ENCODE assay signal across 8 mouse cellular contexts in genomic region chr12:100925644-100926619, GRCm38 (mm10). TPM values are rescaled to one million over a fixed set of nuclear protein-coding genes. Genes with fewer than 3 reads are reported as not detected.
DNase-seq lines count a peak whose midpoint lies in the region; ATAC-seq lines count a peak whose summit lies in the region.

No protein-coding gene starts in this region.

- no peaks in the 10 kb centered on the region for H3K9me3 ChIP-seq in embryonic facial prominence, embryonic 10.5 days
- H3K9me3 ChIP-seq in limb, embryonic 10.5 days (replicated peaks), result no peaks in the 10 kb centered on the region

- no peak overlapping the region for H3K27ac ChIP-seq in embryonic facial prominence, embryonic 10.5 days (replicated peaks)
- H3K27ac ChIP-seq in limb, embryonic 10.5 days, result no peak overlapping the region

- peaks cover 83% of the 10 kb centered on the region for H3K36me3 ChIP-seq in embryonic facial prominence, embryonic 10.5 days (replicated peaks)
- H3K36me3 ChIP-seq in limb, embryonic 10.5 days, result peaks cover 31% of the 10 kb centered on the region

- no peak overlapping the region for H3K4me3 ChIP-seq in embryonic facial prominence, embryonic 10.5 days
- no peak overlapping the region for H3K4me3 ChIP-seq in limb, embryonic 10.5 days

- WGBS in embryonic facial prominence, embryonic 10.5 days, result 77% methylated on average over 14 of the region's 14 CpGs
- WGBS in limb, embryonic 10.5 days, result 75% methylated on average over 14 of the region's 14 CpGs

- DNase-seq in ovary, postnatal 14 days (ENCODE audit: low spot score), result peak; percentile 71
- DNase-seq in ovary, postnatal 36 days (ENCODE audit: low spot score), result no peak
- peak; percentile 88 for DNase-seq in ZHBTc4 (ENCODE audit: low read depth, low spot score)
- peak; percentile 26 for DNase-seq in embryonic facial prominence, embryonic 10.5 days (ENCODE audit: low spot score)
- DNase-seq in induced T-regulatory cell, adult 2 months (ENCODE audit: low read depth), result peak; percentile 92
- peak; percentile 50 for DNase-seq in limb, embryonic 10.5 days (ENCODE audit: low spot score)
- peak; percentile 53 for DNase-seq in thymus, postnatal 4 days

- no peaks in the 10 kb centered on the region for H3K27me3 ChIP-seq in embryonic facial prominence, embryonic 10.5 days (replicated peaks; ENCODE audit: low read depth, poor library complexity, severe bottlenecking)
- H3K27me3 ChIP-seq in limb, embryonic 10.5 days (ENCODE audit: low read depth, poor library complexity, severe bottlenecking), result no peaks in the 10 kb centered on the region

- H3K4me1 ChIP-seq in embryonic facial prominence, embryonic 10.5 days, result no peaks in the 10 kb centered on the region
- no peaks in the 10 kb centered on the region for H3K4me1 ChIP-seq in limb, embryonic 10.5 days

- ATAC-seq in monocyte, adult 5-6 weeks (replicated peaks; ENCODE audit: insufficient number of reproducible peaks, low FRiP score, low TSS enrichment, poor library complexity, severe bottlenecking), result peak; percentile 54

RNA-seq across cellular contexts. Expression of gene Gpr68, which starts 17.9 kb away (rescaled TPM):
- polyA plus RNA-seq in embryonic facial prominence, embryonic 10.5 days (2016; fragmentation: Nextera tagmentation; extraction: Ambion mirVana), result 0.21 and 0.34 TPM in 2 replicates
- polyA plus RNA-seq in limb, embryonic 10.5 days (2016; fragmentation: Nextera tagmentation; extraction: Ambion mirVana), result 0.23 and 0.30 TPM in 2 replicates
- 4.4 to 27.8 TPM (median 4.9 TPM) in 3 replicates for total RNA-seq in monocyte, adult 5-6 weeks (2017)
